Mouse (Mus musculus) brown adipose tissue, adult 24 weeks (tissue): ENCODE results near the gene Ddx27. TPM values are rescaled to one million over a fixed set of nuclear protein-coding genes. Genes with fewer than 3 reads are reported as not detected.
A peak's percentile ranks its signal among the peaks of the same experiment; 100 is the strongest.
"Not testable (repeated sequence)": the region's sequence is repeated elsewhere in the genome, so short reads cannot be mapped to it uniquely, and the experiment has no call there.

Source experiments
- H3K27ac ChIP-seq: fragments of 200-500 bp; replicated peaks from 2 replicates; pipeline ENCODE4 v1.5.1; 2012; ENCODE audit warnings: low read depth, mild to moderate bottlenecking, low read length
- H3K4me1 ChIP-seq: fragments of 200-500 bp; 2 replicates; pipeline ENCODE4 v1.6.1; 2012; ENCODE audit warnings: low read length, mixed read lengths; ENCODE audit not compliant: control insufficient read depth, insufficient read depth, insufficient read length
- H3K4me3 ChIP-seq: fragments of 200-500 bp; 2 replicates; pipeline ENCODE4 v1.5.1; 2012; ENCODE audit warnings: low read depth, mild to moderate bottlenecking, low read length, moderate library complexity; ENCODE audit not compliant: insufficient read depth
- polyA plus RNA-seq: library from polyadenylated mRNA; stranded (reverse); fragments of >200 nt; gene quantifications from 2 replicates; pipeline ENCODE4 v1.2.4, GENCODE M21; 2012; ENCODE audit not compliant: missing spikeins, insufficient read depth, insufficient read length

The Ddx27 gene
- polyA plus RNA-seq, 1 experiment, result 16.1 TPM

DNA sequence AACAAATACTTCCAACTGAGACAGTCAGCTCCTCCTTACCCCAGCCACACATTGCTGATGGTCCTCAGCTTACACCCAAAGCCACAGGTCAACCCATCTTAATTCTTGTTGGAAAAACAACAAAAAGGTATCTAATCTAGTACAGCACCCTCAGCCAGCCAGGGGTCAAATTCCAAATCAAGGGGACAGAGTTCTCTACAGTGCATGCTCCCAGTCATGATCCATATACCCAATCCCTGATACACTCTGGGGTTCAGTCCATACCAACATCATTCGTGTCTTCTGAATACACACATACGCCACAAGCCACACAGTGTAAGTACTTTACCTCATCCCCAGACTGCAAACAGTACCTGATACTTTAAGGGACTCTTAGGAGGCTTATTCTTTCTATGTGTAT, 8.6 kb upstream of the Ddx27 start:
- no peak overlapping the region for H3K27ac ChIP-seq
- no peaks in the 10 kb centered on the region for H3K4me1 ChIP-seq
- H3K4me3 ChIP-seq, result no peak overlapping the region

DNA sequence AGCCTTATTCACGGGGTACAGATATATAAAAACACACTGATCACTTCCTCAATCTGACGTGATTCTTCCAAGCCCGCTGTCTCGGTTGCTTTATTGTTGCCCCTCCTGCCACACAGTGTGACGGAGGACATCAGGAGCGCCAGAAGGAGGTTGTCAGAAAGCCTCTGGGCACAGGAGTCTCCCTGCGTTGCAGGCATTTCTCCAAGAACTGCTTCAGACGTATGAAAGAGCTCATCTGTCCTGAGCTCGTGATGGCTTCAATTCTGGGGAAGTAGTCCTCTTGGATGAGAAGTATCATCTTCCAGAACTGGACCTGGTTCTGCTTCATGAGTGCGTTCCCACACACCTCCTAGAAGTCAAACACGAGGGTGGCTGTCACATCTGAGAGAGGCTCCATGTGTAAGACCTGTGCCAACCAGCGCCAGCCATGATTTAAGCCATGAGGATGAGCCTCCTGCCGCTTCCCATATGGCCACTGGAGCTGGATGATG, 7.9 kb upstream of the Ddx27 start:
- Histone ChIP-seq H3K4me3 (no peak overlapping the region), H3K27ac (no peak overlapping the region), H3K4me1 (no peaks in the 10 kb centered on the region)

DNA sequence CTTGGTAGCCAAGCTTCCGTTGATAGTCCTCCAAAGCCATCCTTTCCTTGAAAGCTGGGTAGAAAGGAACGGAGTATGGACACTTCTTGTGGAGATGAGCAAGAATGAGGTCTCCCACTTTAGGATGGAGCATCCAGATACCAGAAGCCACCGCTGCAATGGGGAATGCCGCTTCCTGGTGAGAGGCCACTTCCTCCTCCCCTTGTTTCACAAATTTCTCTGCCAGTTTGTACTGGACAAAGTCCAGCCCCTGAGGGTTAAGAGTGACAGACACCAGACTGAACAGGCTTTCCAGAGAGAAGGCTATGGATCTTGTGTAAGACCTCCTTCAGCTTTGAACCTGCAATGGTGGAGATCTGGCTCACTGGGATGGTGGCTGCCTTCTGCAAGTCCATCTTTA, 7.4 kb upstream of the Ddx27 start:
- H3K27ac ChIP-seq, H3K4me1 ChIP-seq, H3K4me3 ChIP-seq: not testable (repeated sequence)

DNA sequence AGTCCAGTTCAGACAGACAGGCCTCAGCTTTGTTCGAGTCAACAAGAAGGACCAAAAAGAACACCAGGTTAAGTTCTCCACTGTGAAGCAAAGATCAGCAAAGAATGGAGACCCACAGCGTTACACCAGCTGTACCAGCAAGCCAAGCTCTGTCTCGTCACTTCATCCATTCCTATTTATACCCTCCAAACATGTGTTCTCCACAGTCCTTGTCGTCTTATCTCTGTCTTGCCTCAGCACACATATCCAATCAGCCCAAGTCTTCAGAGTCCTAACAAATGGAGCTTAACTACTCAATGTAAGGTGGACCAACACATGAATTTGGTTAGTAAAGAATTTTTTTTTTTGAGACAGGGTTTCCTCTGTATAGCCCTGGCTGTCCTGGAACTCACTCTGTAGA, 5.5 kb upstream of the Ddx27 start:
- Histone ChIP-seq H3K4me3 (no peak overlapping the region), H3K27ac (no peak overlapping the region), H3K4me1 (no peaks in the 10 kb centered on the region)

DNA sequence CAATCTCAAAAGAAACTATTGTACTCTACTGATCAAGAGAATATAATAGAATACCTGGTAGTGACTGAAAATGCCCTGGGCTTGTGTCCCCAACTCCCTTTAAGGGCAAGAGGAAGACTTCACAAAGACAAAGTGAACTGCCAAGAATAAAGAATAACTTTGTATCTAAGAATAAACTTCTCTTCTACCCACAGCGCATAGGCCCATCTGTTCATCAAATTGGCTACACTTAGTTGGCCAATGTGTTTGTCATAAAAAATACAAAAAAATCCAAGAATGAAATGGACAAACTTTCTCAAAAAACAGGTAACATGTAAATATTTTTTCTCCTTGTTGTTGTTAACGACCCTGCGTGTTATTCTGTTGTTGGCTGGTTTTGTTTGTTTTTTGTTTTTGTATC, 4.4 kb upstream of the Ddx27 start:
- Histone ChIP-seq H3K4me1 (no peaks in the 10 kb centered on the region), H3K4me3 (no peak overlapping the region), H3K27ac (no peak overlapping the region)

DNA sequence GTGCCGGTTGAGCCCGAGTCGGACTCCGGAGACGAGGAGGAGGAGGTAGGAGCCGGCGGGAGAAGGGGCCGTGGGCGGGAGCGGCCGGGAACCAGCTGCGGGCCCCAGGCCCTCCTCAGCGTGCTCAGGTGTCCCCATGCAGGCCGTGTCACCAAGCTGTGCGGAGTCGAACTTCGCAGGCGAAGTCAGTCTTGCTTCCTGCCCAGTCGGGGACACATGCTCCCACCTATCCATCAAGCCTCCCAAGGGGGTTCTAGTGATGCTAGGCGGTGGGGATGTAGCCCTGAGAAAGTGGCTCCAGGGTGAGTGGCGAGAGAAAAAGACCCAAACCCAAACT, 357 bp downstream of the Ddx27 start:
- no peak overlapping the region for H3K27ac ChIP-seq

DNA sequence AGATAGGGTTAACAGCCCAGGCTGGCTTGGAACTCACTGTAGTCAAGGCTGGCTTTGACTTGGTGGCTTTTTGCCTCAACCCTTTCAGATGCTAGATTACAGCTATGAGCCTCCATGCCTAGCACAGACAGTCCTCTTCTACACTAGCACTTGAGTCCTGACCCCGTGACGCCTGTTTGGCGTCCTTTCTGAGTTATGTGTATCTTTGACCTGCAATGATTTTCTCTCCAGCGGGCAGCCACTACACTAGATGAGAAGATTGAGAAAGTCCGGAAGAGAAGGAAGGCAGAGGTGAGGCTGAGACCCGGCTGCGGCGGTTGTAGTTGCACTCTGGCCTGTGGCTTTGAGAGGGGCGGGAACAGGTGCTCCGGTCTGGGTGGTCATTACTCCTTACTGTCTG, 4.4 kb downstream of the Ddx27 start:
- Histone ChIP-seq H3K27ac (0 out of 2 replicates have a peak overlapping the region, but pooled peaks have one; percentile 31), H3K4me1 (0 out of 2 replicates have a peak, but pooled peaks cover 3% of the 10 kb centered on the region), H3K4me3 (no peak overlapping the region)

More for the DNA sequence above, 357 bp downstream of the Ddx27 start:
- Histone ChIP-seq H3K4me3 (peak overlapping the region; percentile 77), H3K4me1 (0 out of 2 replicates have a peak, but pooled peaks cover 3% of the 10 kb centered on the region)

DNA sequence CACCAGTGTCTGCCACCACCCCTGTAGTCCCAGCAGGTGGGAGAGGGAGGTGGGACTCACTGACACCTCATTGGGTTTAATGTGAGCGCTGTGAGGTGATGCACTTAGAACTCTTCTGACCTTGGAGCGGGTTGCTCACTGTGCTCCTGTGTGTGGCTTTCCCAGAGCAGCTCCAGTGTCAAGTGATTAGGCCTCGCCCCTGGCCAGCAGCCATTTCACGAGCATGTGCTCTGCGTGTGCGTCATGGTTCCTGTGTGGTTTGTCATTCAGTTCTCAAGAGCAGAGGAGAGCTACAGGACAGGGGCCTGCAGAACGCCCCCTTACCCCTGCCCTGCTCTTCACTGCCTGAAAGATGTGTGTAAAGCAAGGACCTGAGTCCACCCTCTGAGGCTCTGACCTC, 13.6 kb downstream of the Ddx27 start:
- no peaks in the 10 kb centered on the region for H3K4me1 ChIP-seq
- no peak overlapping the region for H3K4me3 ChIP-seq
- H3K27ac ChIP-seq, result no peak overlapping the region

DNA sequence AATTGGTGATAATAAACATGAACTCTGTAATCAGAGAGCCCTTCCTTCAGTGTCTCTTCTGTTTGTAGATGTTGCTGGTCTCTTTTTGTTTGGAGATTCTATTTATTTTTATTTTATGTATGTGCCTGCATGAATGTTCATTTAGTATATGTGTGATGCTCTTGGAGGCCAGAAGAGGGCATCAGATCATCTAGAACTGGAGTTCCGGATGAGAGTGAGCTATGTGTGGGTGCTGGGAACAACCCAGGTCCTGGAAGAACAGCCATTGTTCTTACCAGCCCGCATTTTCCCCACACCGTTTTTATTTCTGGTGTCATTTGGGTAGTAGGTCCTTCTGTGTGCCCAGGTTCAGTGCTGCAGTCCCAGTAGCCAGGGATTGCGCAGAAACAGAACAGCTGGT, 15.5 kb downstream of the Ddx27 start:
- Histone ChIP-seq H3K4me1 (no peaks in the 10 kb centered on the region), H3K27ac (no peak overlapping the region), H3K4me3 (no peak overlapping the region)

DNA sequence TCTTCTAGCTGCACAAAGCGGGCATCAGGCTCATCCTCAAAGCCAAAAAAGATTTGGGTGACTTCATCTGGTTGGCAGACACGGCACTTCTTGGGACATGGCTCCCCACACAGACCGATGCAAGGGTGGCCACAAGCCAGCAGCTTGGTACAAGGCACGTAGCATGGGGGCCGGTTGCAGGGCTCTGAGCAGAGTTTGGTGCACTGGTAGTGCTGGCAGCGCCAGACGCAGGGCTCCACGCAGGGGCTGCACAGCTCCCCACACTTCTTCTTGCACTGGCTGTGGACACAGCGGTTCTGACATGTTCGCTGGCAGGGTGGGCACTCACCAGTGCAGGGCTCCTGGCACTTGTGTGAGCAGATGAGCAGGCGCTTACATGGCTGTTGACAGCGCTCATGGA, 22.7 kb downstream of the Ddx27 start:
- Histone ChIP-seq H3K4me1 (no peaks in the 10 kb centered on the region), H3K27ac (no peak overlapping the region), H3K4me3 (no peak overlapping the region)

DNA sequence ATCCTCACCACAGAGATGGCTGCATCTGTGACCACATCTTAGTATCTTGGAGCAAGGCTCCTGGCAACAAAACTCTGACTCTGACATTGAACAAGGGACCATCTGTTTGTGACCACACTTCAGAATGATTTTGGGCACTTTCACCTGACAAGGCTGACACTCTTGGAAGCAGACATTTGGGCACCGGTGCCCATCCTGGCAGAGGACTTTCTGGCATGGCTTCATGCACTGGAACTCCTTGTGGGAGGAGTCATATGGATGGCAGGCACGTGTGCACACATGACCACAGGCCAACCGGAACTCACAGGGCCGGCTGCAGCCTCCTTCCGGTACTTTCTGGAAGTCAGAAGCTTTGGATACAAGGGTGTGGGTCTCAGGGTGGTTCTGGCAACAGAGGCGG, 23.3 kb downstream of the Ddx27 start:
- Histone ChIP-seq H3K4me1 (no peaks in the 10 kb centered on the region), H3K4me3 (no peak overlapping the region), H3K27ac (no peak overlapping the region)

DNA sequence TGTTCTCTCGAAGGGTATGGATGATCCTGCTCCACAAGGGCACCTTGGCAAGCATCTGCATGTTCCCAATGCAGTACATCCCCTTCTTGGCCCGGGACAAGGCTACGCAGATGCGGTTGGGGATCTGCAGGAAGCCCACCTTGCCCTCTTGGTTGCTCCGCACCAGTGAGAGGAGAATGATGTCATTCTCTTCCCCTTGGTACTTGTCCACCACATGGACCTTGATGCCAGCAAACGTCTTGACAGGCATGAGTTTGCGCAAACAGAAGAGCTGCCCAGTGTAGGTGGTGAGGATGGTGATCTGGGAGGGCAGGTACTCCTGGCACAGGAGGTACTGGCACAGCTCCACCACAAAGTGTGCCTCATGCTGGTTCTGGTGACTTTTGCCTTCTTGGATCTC, 23.7 kb downstream of the Ddx27 start:
- Histone ChIP-seq H3K4me3 (no peak overlapping the region), H3K4me1 (no peaks in the 10 kb centered on the region), H3K27ac (no peak overlapping the region)

DNA sequence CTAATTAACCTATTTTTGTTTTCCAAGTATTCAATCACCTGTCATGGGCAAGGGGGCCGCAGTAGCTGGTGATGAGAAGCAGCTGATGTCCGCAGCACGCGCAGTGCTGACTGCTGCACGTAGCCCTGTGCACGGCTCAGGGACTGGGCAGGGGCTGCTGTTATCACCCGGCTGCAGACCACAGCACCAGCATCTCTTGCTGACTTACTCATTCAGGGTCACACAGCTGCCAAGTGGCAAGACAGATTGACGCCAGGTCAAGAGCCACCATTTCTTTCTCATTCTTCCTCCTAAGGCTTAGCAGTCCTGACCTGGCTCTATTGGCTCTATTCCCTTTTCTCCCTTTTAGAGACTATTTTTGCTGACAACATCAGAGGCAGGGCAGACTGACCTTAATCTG, 24.4 kb downstream of the Ddx27 start:
- no peak overlapping the region for H3K27ac ChIP-seq
- H3K4me3 ChIP-seq, result no peak overlapping the region
- H3K4me1 ChIP-seq, result no peaks in the 10 kb centered on the region

DNA sequence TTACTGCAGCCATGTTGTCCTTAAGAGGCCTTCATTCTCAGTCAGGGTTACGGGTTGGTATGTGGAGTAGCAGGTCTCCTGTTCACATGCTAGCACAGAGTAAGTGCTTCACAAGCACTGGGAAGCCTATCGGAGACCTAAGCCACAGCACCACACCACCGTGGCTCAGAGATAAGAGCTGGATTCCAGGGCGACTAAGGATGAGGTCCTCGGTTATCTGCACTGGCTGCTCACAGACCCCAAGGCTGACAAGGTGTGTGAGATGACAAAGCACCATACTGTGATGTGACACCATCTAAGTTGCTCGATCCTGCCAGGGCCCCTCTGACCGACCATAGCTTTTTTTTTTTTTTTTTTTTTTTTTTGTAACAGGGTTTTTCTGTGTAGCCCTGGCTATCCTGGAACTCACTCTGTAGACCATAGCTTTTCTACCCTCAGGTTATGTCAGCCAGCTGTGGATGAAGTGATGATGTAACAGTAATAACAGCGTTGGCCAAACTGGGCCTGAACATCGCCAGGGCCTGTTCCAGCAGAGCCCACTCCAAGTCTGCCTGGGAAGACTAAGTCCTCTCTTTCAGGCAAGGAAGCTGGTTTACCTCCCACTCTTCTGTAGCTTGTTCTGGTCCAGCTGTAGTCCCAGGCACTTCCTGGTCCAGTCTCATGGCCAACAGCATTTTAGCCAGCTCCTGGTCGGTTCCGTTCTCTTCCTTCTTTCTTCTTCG, 28.6 kb downstream of the Ddx27 start:
- Histone ChIP-seq H3K4me1 (no peaks in the 10 kb centered on the region), H3K4me3 (no peak overlapping the region), H3K27ac (no peak overlapping the region)

DNA sequence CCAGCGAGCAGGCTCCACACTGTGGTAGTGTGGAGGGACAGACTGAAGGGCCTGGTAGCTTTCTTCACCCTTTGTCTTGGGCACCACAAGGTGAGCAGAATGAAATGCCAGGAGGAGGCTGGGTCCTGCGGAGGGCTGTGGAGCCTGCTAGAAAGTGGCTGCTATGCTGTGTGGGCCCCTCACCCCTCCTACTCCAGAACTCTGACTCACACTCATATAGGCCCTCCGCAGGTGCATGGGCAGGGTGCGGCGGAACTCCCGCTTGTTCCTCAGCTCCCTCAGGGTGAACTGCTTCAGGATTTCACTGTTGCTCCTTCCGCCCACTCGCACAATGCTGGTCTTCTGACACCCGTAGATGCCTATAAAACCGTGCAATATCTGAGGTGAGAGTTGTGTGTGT, 33.2 kb downstream of the Ddx27 start:
- no peaks in the 10 kb centered on the region for H3K4me1 ChIP-seq
- no peak overlapping the region for H3K27ac ChIP-seq
- no peak overlapping the region for H3K4me3 ChIP-seq

DNA sequence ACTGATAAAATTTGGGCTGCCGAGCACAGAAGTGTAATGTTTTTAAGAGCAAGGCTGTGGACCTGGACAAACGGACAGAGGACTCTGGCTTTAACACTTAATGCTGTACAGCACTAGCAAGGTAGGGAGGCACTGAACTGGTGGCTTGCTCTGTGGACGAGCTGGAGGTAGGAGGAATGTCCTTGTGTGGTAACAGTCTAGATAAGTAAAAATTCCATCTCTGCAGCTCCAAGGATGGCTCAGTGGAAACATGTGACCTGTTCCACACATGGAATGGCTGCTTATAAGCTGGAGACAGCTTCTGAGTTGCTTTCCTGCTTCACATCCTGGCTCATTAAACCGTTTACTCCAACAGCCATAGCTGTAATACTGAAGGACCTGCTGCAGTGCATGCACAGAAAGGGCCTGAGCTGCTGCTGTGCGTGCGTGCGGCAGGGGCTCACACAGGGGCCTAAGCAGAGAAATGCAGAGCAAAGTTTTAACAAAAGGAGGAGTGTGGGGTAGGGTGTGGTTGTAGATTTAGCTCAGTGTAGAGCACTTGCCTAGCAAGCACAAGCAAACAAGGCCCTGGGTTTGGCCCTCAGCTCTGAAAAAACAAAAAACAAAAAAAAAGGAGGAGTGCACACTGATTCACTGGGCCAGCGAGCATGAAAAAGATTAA, 33.8 kb downstream of the Ddx27 start:
- Histone ChIP-seq H3K27ac (no peak overlapping the region), H3K4me3 (no peak overlapping the region), H3K4me1 (no peaks in the 10 kb centered on the region)
